Mouse (Mus musculus) small intestine, adult 2 months (tissue): Measurements from ENCODE around the gene Itsn1. TPM values are rescaled to one million over a fixed set of nuclear protein-coding genes. Genes with fewer than 3 reads are reported as not detected.

Experiments used
- H3K27ac ChIP-seq: fragments of 200-500 bp; 2 replicates; pipeline ENCODE4 v1.5.1; 2012; ENCODE audit warnings: low read depth, low read length, control low read depth, inconsistent platforms; ENCODE audit not compliant: insufficient read depth
- H3K27me3 ChIP-seq: fragments of 200-500 bp; 2 replicates; pipeline ENCODE4 v1.6.1; 2012; ENCODE audit warnings: mild to moderate bottlenecking, moderate library complexity, low read length, inconsistent platforms; ENCODE audit not compliant: control insufficient read depth, insufficient read depth
- H3K36me3 ChIP-seq: fragments of 200-500 bp; 2 replicates; pipeline ENCODE4 v1.6.1; 2012; ENCODE audit warnings: mild to moderate bottlenecking, low read length, control low read depth, inconsistent platforms; ENCODE audit not compliant: control insufficient read depth, insufficient read depth
- H3K4me1 ChIP-seq: fragments of 200-500 bp; 2 replicates; pipeline ENCODE4 v1.6.1; 2012; ENCODE audit warnings: low read length, inconsistent platforms, mixed read lengths; ENCODE audit not compliant: control insufficient read depth, insufficient read depth, insufficient read length
- H3K4me3 ChIP-seq: fragments of 200-500 bp; 2 replicates; pipeline ENCODE4 v1.5.1; 2012; ENCODE audit warnings: low read depth, mild to moderate bottlenecking, control low read depth, inconsistent platforms, low read length, moderate library complexity
- CTCF ChIP-seq: fragments of 200-500 bp; IDR thresholded peaks from 2 replicates; pipeline ENCODE4 v1.5.1; 2012; ENCODE audit warnings: low read depth, mild to moderate bottlenecking, control low read depth, inconsistent platforms, low read length, moderate library complexity, mixed read lengths; ENCODE audit not compliant: insufficient replicate concordance, insufficient read length; ENCODE audit errors: extremely low read depth
- POLR2A ChIP-seq: fragments of 200-500 bp; IDR thresholded peaks from 2 replicates; pipeline ENCODE4 v1.6.1; 2012; ENCODE audit warnings: low read depth, mild to moderate bottlenecking, control low read depth, inconsistent platforms, low read length, moderate library complexity
- WGBS: fragments of 180-500 bp; shearing (Covaris S2); methylation state at CpG from one replicate; pipeline ENCODE4 v1.1.7; 2018; 5-methylcytosine and 5-hydroxymethylcytosine counted together
- polyA plus RNA-seq: library from polyadenylated mRNA; depleted of rRNA; stranded (reverse); fragments of >200 nt; gene quantifications from 2 replicates; pipeline ENCODE4 v1.2.3, GENCODE M21; 2012

Gene Itsn1
- polyA plus RNA-seq, 1 experiment, result 15.6 TPM

GRCm38 (mm10) chr16:91836592-91837557, 107.8 kb downstream of the Itsn1 start:
- peaks cover 4% of the 10 kb centered on the region for H3K4me1 ChIP-seq
- 84% methylated on average over 18 of the region's 18 CpGs for WGBS
- H3K27ac ChIP-seq, result no peak overlapping the region
- H3K27me3 ChIP-seq, result no peaks in the 10 kb centered on the region
- TF ChIP-seq POLR2A (no peak), CTCF (no peak)
- no peak overlapping the region for H3K4me3 ChIP-seq
- peaks cover 9% of the 10 kb centered on the region; the same call in 1 of the 2 replicates for H3K36me3 ChIP-seq

GRCm38 (mm10) chr16:91837558-91838041, 108.5 kb downstream of the Itsn1 start:
- H3K4me1 ChIP-seq, result peaks cover 4% of the 10 kb centered on the region
- no peak overlapping the region for H3K27ac ChIP-seq
- TF ChIP-seq CTCF, result no peak
- H3K36me3 ChIP-seq, result peaks cover 9% of the 10 kb centered on the region; the same call in 1 of the 2 replicates
- no peak overlapping the region for H3K4me3 ChIP-seq
- no peaks in the 10 kb centered on the region for H3K27me3 ChIP-seq
- 96% methylated on average over 4 of the region's 4 CpGs for WGBS

- H3K36me3 ChIP-seq, result peaks cover 15% of the 10 kb centered on the region
- H3K27ac ChIP-seq, result no peak overlapping the region
- TF ChIP-seq CTCF, result no peak
- TF ChIP-seq POLR2A, result no peak
- 91% methylated on average over 11 of the region's 11 CpGs for WGBS
- no peak overlapping the region for H3K4me3 ChIP-seq
- H3K4me1 ChIP-seq, result peaks cover 4% of the 10 kb centered on the region
- H3K27me3 ChIP-seq, result no peaks in the 10 kb centered on the region
Measured at GRCm38 (mm10) chr16:91838771-91839170, 109.7 kb downstream of the Itsn1 start.

GRCm38 (mm10) chr16:91839462-91839861, 110.4 kb downstream of the Itsn1 start:
- TF ChIP-seq CTCF, result no peak
- no peak for TF ChIP-seq POLR2A
- H3K36me3 ChIP-seq, result peaks cover 17% of the 10 kb centered on the region
- H3K4me3 ChIP-seq, result no peak overlapping the region
- 63% methylated on average over 11 of the region's 11 CpGs for WGBS
- H3K27me3 ChIP-seq, result no peaks in the 10 kb centered on the region
- no peak overlapping the region for H3K27ac ChIP-seq
- peaks cover 4% of the 10 kb centered on the region for H3K4me1 ChIP-seq

- no peak for TF ChIP-seq CTCF
- TF ChIP-seq POLR2A, result no peak
- peaks cover 17% of the 10 kb centered on the region for H3K36me3 ChIP-seq
- H3K4me3 ChIP-seq, result no peak overlapping the region
- H3K27me3 ChIP-seq, result no peaks in the 10 kb centered on the region
- H3K4me1 ChIP-seq, result no peaks in the 10 kb centered on the region
- 86% methylated on average over 14 of the region's 14 CpGs for WGBS
- no peak overlapping the region for H3K27ac ChIP-seq
Measured at GRCm38 (mm10) chr16:91841026-91841630, 112.0 kb downstream of the Itsn1 start.

GRCm38 (mm10) chr16:91846089-91846741, 117.1 kb downstream of the Itsn1 start:
- WGBS, result 64% methylated on average over 10 of the region's 10 CpGs
- Histone ChIP-seq H3K36me3 (peaks cover 10% of the 10 kb centered on the region), H3K27me3 (no peaks in the 10 kb centered on the region), H3K4me3 (no peak overlapping the region), H3K27ac (no peak overlapping the region), H3K4me1 (no peaks in the 10 kb centered on the region)
- TF ChIP-seq CTCF, result no peak
- no peak for TF ChIP-seq POLR2A
